Mouse (Mus musculus): ENCODE measurements around the gene Hspa1b. TPM values are rescaled to one million over a fixed set of nuclear protein-coding genes. Genes with fewer than 3 reads are reported as not detected.
"Not testable (repeated sequence)": the region's sequence is repeated elsewhere in the genome, so short reads cannot be mapped to it uniquely, and the experiment has no call there.

Gene Hspa1b
- polyA plus RNA-seq, 1 experiment: 2.6 TPM

- H3K36me3 ChIP-seq (ENCODE audit: control insufficient read depth, insufficient read depth, low read length): no peaks in the 10 kb centered on the region
- H3K4me1 ChIP-seq (ENCODE audit: control insufficient read depth, insufficient read depth, low read length): peaks cover 4% of the 10 kb centered on the region; the same call in 1 of the 2 replicates
- TF ChIP-seq POLR2A (IDR thresholded peaks at IDR 0.05; ENCODE audit: control insufficient read depth, low read depth, low read length) (no peak), CTCF (IDR thresholded peaks at IDR 0.05; ENCODE audit: control insufficient read depth, insufficient read depth, insufficient replicate concordance, low read depth, low read length) (no peak)
- H3K27me3 ChIP-seq (ENCODE audit: control insufficient read depth, insufficient read depth, low read length): no peaks in the 10 kb centered on the region
- H3K27ac ChIP-seq (ENCODE audit: control insufficient read depth, insufficient read depth, low read depth, low read length): no peak overlapping the region
- H3K4me3 ChIP-seq (ENCODE audit: control insufficient read depth, low read depth, low read length): no peak overlapping the region
These were observed 8.3 kb downstream of the Hspa1b start for GRCm38 (mm10) chr17:34950514-34951455.

GRCm38 (mm10) chr17:34949553-34949969, 9.5 kb downstream of the Hspa1b start:
- no peaks in the 10 kb centered on the region for H3K36me3 ChIP-seq (ENCODE audit: control insufficient read depth, insufficient read depth, low read length)
- H3K4me1 ChIP-seq (ENCODE audit: control insufficient read depth, insufficient read depth, low read length): peaks cover 4% of the 10 kb centered on the region; the same call in 1 of the 2 replicates
- H3K4me3 ChIP-seq (ENCODE audit: control insufficient read depth, low read depth, low read length): no peak overlapping the region
- H3K27me3 ChIP-seq (ENCODE audit: control insufficient read depth, insufficient read depth, low read length): no peaks in the 10 kb centered on the region
- TF ChIP-seq CTCF (IDR thresholded peaks at IDR 0.05; ENCODE audit: control insufficient read depth, insufficient read depth, insufficient replicate concordance, low read depth, low read length) (no peak), POLR2A (IDR thresholded peaks at IDR 0.05; ENCODE audit: control insufficient read depth, low read depth, low read length) (no peak)
- no peak overlapping the region for H3K27ac ChIP-seq (ENCODE audit: control insufficient read depth, insufficient read depth, low read depth, low read length)

- not testable (repeated sequence) for H3K36me3 ChIP-seq (ENCODE audit: control insufficient read depth, insufficient read depth, low read length); H3K27ac ChIP-seq (ENCODE audit: control insufficient read depth, insufficient read depth, low read depth, low read length); H3K4me1 ChIP-seq (ENCODE audit: control insufficient read depth, insufficient read depth, low read length); H3K27me3 ChIP-seq (ENCODE audit: control insufficient read depth, insufficient read depth, low read length); H3K4me3 ChIP-seq (ENCODE audit: control insufficient read depth, low read depth, low read length)
These were observed 10.1 kb downstream of the Hspa1b start for GRCm38 (mm10) chr17:34948721-34949552.

GRCm38 (mm10) chr17:34947606-34948005, 11.4 kb downstream of the Hspa1b start:
- Histone ChIP-seq H3K36me3 (ENCODE audit: control insufficient read depth, insufficient read depth, low read length) (no peaks in the 10 kb centered on the region), H3K4me3 (ENCODE audit: control insufficient read depth, low read depth, low read length) (no peak overlapping the region), H3K4me1 (ENCODE audit: control insufficient read depth, insufficient read depth, low read length) (peaks cover 4% of the 10 kb centered on the region; the same call in 1 of the 2 replicates), H3K27ac (ENCODE audit: control insufficient read depth, insufficient read depth, low read depth, low read length) (no peak overlapping the region), H3K27me3 (ENCODE audit: control insufficient read depth, insufficient read depth, low read length) (no peaks in the 10 kb centered on the region)
- TF ChIP-seq POLR2A (IDR thresholded peaks at IDR 0.05; ENCODE audit: control insufficient read depth, low read depth, low read length) (no peak), CTCF (IDR thresholded peaks at IDR 0.05; ENCODE audit: control insufficient read depth, insufficient read depth, insufficient replicate concordance, low read depth, low read length) (no peak)

GRCm38 (mm10) chr17:34946486-34947140, 12.4 kb downstream of the Hspa1b start:
- no peaks in the 10 kb centered on the region for H3K36me3 ChIP-seq (ENCODE audit: control insufficient read depth, insufficient read depth, low read length)
- no peak overlapping the region for H3K4me3 ChIP-seq (ENCODE audit: control insufficient read depth, low read depth, low read length)
- peaks cover 3% of the 10 kb centered on the region for H3K4me1 ChIP-seq (ENCODE audit: control insufficient read depth, insufficient read depth, low read length)
- H3K27ac ChIP-seq (ENCODE audit: control insufficient read depth, insufficient read depth, low read depth, low read length): no peak overlapping the region
- TF ChIP-seq CTCF (IDR thresholded peaks at IDR 0.05; ENCODE audit: control insufficient read depth, insufficient read depth, insufficient replicate concordance, low read depth, low read length): no peak
- H3K27me3 ChIP-seq (ENCODE audit: control insufficient read depth, insufficient read depth, low read length): no peaks in the 10 kb centered on the region

GRCm38 (mm10) chr17:34944362-34944761, 14.7 kb downstream of the Hspa1b start:
- no peak overlapping the region for H3K27ac ChIP-seq (ENCODE audit: control insufficient read depth, insufficient read depth, low read depth, low read length)
- no peak overlapping the region for H3K4me3 ChIP-seq (ENCODE audit: control insufficient read depth, low read depth, low read length)
- H3K36me3 ChIP-seq (ENCODE audit: control insufficient read depth, insufficient read depth, low read length): no peaks in the 10 kb centered on the region
- TF ChIP-seq CTCF (IDR thresholded peaks at IDR 0.05; ENCODE audit: control insufficient read depth, insufficient read depth, insufficient replicate concordance, low read depth, low read length) (no peak), POLR2A (IDR thresholded peaks at IDR 0.05; ENCODE audit: control insufficient read depth, low read depth, low read length) (no peak)
- no peaks in the 10 kb centered on the region for H3K27me3 ChIP-seq (ENCODE audit: control insufficient read depth, insufficient read depth, low read length)
- peaks cover 13% of the 10 kb centered on the region for H3K4me1 ChIP-seq (ENCODE audit: control insufficient read depth, insufficient read depth, low read length)
